Mouse (Mus musculus): ENCODE data around the gene Gm2075. TPM values are rescaled to one million over a fixed set of nuclear protein-coding genes. Genes with fewer than 3 reads are reported as not detected.

Gm2075 gene
- not detected for polyA plus RNA-seq (2014; fragmentation: Illumina TruSeq; extraction: RNeasy Lipid Tissue Mini Kit (QIAGEN cat#74804); ENCODE audit: low read depth, low replicate concordance)

DNA sequence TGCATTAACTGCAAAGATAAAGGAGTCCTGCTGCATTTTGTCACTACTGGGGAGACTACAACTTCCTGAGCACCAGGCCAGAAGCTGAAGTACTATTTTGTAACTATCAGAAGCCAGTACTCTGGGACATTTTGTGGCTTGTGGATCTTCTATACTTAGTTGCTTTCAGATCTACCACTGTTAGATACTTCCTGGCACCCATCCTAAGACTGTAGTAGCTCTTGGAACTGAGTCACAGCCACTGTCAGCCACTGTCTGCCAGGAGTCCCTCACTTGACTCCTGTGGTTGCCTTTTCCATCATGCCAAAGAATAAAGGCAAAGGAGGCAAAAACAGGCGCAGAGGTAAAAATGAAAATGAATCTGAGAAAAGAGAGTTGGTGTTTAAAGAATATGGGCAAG is at the start of gene Gm2075:
Gene Gm2075, plus strand, starts transcription at position 301 of the 400 bp plus-strand sequence.

DNA sequence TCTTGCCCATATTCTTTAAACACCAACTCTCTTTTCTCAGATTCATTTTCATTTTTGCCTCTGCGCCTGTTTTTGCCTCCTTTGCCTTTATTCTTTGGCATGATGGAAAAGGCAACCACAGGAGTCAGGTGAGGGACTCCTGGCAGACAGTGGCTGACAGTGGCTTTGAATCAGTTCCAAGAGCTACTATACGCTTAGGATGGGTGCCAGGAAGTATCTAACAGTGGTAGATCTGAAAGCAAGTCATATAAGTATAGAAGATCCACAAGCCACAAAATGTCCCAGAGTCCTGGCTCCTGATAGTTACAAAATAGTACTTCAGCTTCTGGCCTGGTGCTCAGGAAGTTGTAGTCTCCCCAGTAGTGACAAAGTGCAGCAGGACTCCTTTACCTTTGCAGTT is 7.0 kb downstream of the Gm2075 start, which contains the start of gene Gm6803:
Gene Gm6803, minus strand, starts transcription at position 101 of the 400 bp plus-strand sequence.

DNA sequence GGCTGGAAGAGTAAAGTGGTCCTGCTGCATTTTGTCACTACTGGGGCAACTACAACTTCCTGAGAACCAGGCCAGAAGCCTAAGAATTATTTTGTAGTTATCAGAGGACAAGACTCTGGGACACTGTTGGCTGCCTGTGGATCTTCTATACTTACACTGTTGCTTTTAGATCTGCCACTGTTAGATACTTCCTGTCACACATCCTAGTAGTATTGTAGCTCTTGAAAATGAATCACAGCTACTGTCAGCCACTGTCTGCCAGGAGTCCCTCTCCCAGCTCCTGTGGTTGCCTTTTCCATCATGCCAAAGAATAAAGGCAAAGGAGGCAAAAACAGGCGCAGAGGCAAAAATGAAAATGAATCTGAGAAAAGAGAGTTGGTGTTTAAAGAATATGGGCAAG is 15.1 kb downstream of the Gm2075 start, which contains the start of gene Gm2056:
Gene Gm2056, plus strand, starts transcription at position 301 of the 400 bp plus-strand sequence.

Other genes starting within 250 kb of the Gm2075 start
- gene Gm21319, start 236.1 kb upstream of the Gm2075 start, polyA plus RNA-seq (2014; fragmentation: Illumina TruSeq; extraction: RNeasy Lipid Tissue Mini Kit (QIAGEN cat#74804); ENCODE audit: low read depth, low replicate concordance) = not detected
- not detected for gene Gm21936, start 216.3 kb upstream of the Gm2075 start, polyA plus RNA-seq (2014; fragmentation: Illumina TruSeq; extraction: RNeasy Lipid Tissue Mini Kit (QIAGEN cat#74804); ENCODE audit: low read depth, low replicate concordance)
- gene BB287469, start 195.3 kb upstream of the Gm2075 start, polyA plus RNA-seq (2014; fragmentation: Illumina TruSeq; extraction: RNeasy Lipid Tissue Mini Kit (QIAGEN cat#74804); ENCODE audit: low read depth, low replicate concordance) = not detected
- not detected for gene Gm2001, start 169.5 kb upstream of the Gm2075 start, polyA plus RNA-seq (2014; fragmentation: Illumina TruSeq; extraction: RNeasy Lipid Tissue Mini Kit (QIAGEN cat#74804); ENCODE audit: low read depth, low replicate concordance)
- gene Gm2016, start 137.8 kb upstream of the Gm2075 start, polyA plus RNA-seq (2014; fragmentation: Illumina TruSeq; extraction: RNeasy Lipid Tissue Mini Kit (QIAGEN cat#74804); ENCODE audit: low read depth, low replicate concordance) = not detected
- not detected for gene Gm2022, start 116.5 kb upstream of the Gm2075 start, polyA plus RNA-seq (2014; fragmentation: Illumina TruSeq; extraction: RNeasy Lipid Tissue Mini Kit (QIAGEN cat#74804); ENCODE audit: low read depth, low replicate concordance)
- not detected for gene Gm2035, start 92.0 kb upstream of the Gm2075 start, polyA plus RNA-seq (2014; fragmentation: Illumina TruSeq; extraction: RNeasy Lipid Tissue Mini Kit (QIAGEN cat#74804); ENCODE audit: low read depth, low replicate concordance)
- gene Gm2042, start 57.8 kb upstream of the Gm2075 start, polyA plus RNA-seq (2014; fragmentation: Illumina TruSeq; extraction: RNeasy Lipid Tissue Mini Kit (QIAGEN cat#74804); ENCODE audit: low read depth, low replicate concordance) = not detected
- not detected for gene Gm6803, start 6.9 kb downstream of the Gm2075 start, polyA plus RNA-seq (2014; fragmentation: Illumina TruSeq; extraction: RNeasy Lipid Tissue Mini Kit (QIAGEN cat#74804); ENCODE audit: low read depth, low replicate concordance)
- gene Gm2056, start 15.2 kb downstream of the Gm2075 start, polyA plus RNA-seq (2014; fragmentation: Illumina TruSeq; extraction: RNeasy Lipid Tissue Mini Kit (QIAGEN cat#74804); ENCODE audit: low read depth, low replicate concordance) = not detected
- not detected for gene Gm16368, start 71.8 kb downstream of the Gm2075 start, polyA plus RNA-seq (2014; fragmentation: Illumina TruSeq; extraction: RNeasy Lipid Tissue Mini Kit (QIAGEN cat#74804); ENCODE audit: low read depth, low replicate concordance)
- not detected for gene Gm10436, start 170.3 kb downstream of the Gm2075 start, polyA plus RNA-seq (2014; fragmentation: Illumina TruSeq; extraction: RNeasy Lipid Tissue Mini Kit (QIAGEN cat#74804); ENCODE audit: low read depth, low replicate concordance)
- not detected for gene Gm8332, start 238.3 kb downstream of the Gm2075 start, polyA plus RNA-seq (2014; fragmentation: Illumina TruSeq; extraction: RNeasy Lipid Tissue Mini Kit (QIAGEN cat#74804); ENCODE audit: low read depth, low replicate concordance)